Mouse (Mus musculus): ENCODE results near the gene Slc13a4.

GRCm38 (mm10) chr6:35303355-35303900 lies 4.5 kb downstream of the Slc13a4 start:
- no peak for TF ChIP-seq POLR2A (IDR thresholded peaks at IDR 0.05; ENCODE audit: insufficient read depth, low read length)
- TF ChIP-seq CTCF (IDR thresholded peaks at IDR 0.05; ENCODE audit: low read depth, low read length) = no peak

Measured in ES-Bruce4 (cell line).